Mouse (Mus musculus) liver, postnatal 0 days (tissue): ENCODE data around the gene Fto. TPM values are rescaled to one million over a fixed set of nuclear protein-coding genes. Genes with fewer than 3 reads are reported as not detected.

Source experiments
- ATAC-seq: fragments of 200-750 bp; cut with Nextera tagmentation; 2 replicates; pipeline ENCODE4 v1.8.0; 2017; ENCODE audit warnings: mild to moderate bottlenecking, moderate library complexity
- DNase-seq: peaks from one replicate; pipeline ENCODE4 v3.0.0-alpha.2; 2016
- H3K27ac ChIP-seq: fragments of 300-500 bp; sonication (generic); 2 replicates; pipeline ENCODE4 v1.5.1; 2014; ENCODE audit warnings: antibody characterized with exemption, moderate library complexity, mild to moderate bottlenecking, low read depth
- H3K27me3 ChIP-seq: fragments of 300-500 bp; sonication (generic); 2 replicates; pipeline ENCODE4 v1.6.1; 2014; ENCODE audit warnings: low read length, control low read depth, mixed read lengths; ENCODE audit not compliant: insufficient read depth
- H3K36me3 ChIP-seq: fragments of 300-500 bp; sonication (generic); replicated peaks from 2 replicates; pipeline ENCODE4 v1.6.1; 2014; ENCODE audit warnings: mild to moderate bottlenecking, control low read depth, low read length, moderate library complexity, mixed read lengths; ENCODE audit not compliant: insufficient read depth
- H3K4me1 ChIP-seq: fragments of 300-500 bp; sonication (generic); 2 replicates; pipeline ENCODE4 v1.6.1; 2014; ENCODE audit warnings: antibody characterized with exemption, mild to moderate bottlenecking, control low read depth; ENCODE audit not compliant: insufficient read depth
- H3K4me2 ChIP-seq: fragments of 300-500 bp; sonication (generic); 2 replicates; pipeline ENCODE4 v1.6.1; 2014; ENCODE audit warnings: low read depth, mild to moderate bottlenecking, low read length, moderate library complexity, mixed read lengths
- H3K4me3 ChIP-seq: fragments of 300-500 bp; sonication (generic); 2 replicates; pipeline ENCODE4 v1.5.1; 2014; ENCODE audit warnings: low read depth, low read length
- H3K9ac ChIP-seq: fragments of 300-500 bp; sonication (generic); replicated peaks from 2 replicates; pipeline ENCODE4 v1.6.1; 2014; ENCODE audit warnings: mild to moderate bottlenecking, moderate library complexity
- H3K9me3 ChIP-seq: fragments of 300-500 bp; sonication (generic); 2 replicates; pipeline ENCODE4 v1.6.1; 2016; ENCODE audit warnings: mild to moderate bottlenecking, control low read depth, low read length, mixed read lengths
- CTCF ChIP-seq: sonication (generic); IDR thresholded peaks from 2 replicates; pipeline ENCODE4 v1.5.1; 2016; ENCODE audit warnings: antibody characterized with exemption, low read depth
- EP300 ChIP-seq: IDR thresholded peaks from 2 replicates; pipeline ENCODE4 v1.6.1; 2016; ENCODE audit warnings: antibody characterized with exemption, low read depth, mild to moderate bottlenecking
- WGBS: fragments of 180-500 bp; shearing (Covaris S2); extraction: QIAGEN DNeasy Blood & Tissue Kit; methylation state at CpG from one replicate; pipeline ENCODE4 v1.1.7; 2014; ENCODE audit not compliant: insufficient replicate concordance; 5-methylcytosine and 5-hydroxymethylcytosine counted together
- polyA plus RNA-seq: library from polyadenylated mRNA; unstranded; fragments of >200 nt; fragmentation: Nextera tagmentation; extraction: Ambion mirVana; gene quantifications from 2 replicates; pipeline ENCODE4 v1.2.1, GENCODE M21; 2015

The Fto gene
- polyA plus RNA-seq, 1 experiment from 2014 or later, result 10.8 TPM

DNA sequence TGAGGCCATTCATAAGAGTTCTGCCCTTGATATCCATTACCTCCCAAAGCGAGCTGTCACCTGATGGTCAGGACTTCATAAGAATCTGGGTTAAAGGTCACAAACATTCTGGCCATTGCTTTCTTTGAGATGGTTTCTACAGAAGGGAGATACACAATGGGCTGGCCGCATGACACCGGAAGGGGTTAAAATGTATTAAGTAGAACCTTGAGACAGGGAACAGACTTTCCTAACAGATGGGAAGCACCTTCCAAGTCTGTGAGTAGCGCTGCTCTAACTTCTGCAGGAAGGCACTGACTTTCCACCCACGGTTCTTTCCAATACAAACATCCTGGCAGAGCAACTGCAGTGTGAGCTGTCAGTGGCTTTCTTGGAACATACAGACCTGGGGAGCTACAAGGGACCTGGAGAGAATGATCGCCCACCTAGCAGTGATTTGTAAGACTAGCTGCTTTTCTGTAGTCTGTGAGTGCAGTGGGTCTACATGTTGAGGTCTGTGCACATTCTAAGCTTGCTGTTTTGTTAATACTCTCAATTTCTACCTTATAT, 161.5 kb downstream of the Fto start:
- ATAC-seq, result no peak
- TF ChIP-seq CTCF, result no peak
- no peak for TF ChIP-seq EP300
- WGBS, result 80% methylated on average over 6 of the region's 6 CpGs
- peak overlapping the region; percentile 37 for H3K27ac ChIP-seq
- DNase-seq, result no peak
- H3K9ac ChIP-seq, result no peak overlapping the region
- H3K36me3 ChIP-seq, result peaks cover 2% of the 10 kb centered on the region
- H3K4me2 ChIP-seq, result no peak overlapping the region
- no peaks in the 10 kb centered on the region for H3K9me3 ChIP-seq
- no peaks in the 10 kb centered on the region for H3K4me1 ChIP-seq
- H3K4me3 ChIP-seq, result no peak overlapping the region
- no peaks in the 10 kb centered on the region for H3K27me3 ChIP-seq

- ATAC-seq (no peak), DNase-seq (no peak)
- Histone ChIP-seq H3K9me3 (no peaks in the 10 kb centered on the region), H3K9ac (no peak overlapping the region), H3K4me2 (no peak overlapping the region), H3K27me3 (no peaks in the 10 kb centered on the region), H3K4me3 (no peak overlapping the region), H3K4me1 (0 out of 2 replicates have a peak, but pooled peaks cover 4% of the 10 kb centered on the region), H3K27ac (no peak overlapping the region), H3K36me3 (peaks cover 2% of the 10 kb centered on the region)
- no peak for TF ChIP-seq EP300
- no peak for TF ChIP-seq CTCF
- 84% methylated on average over 5 of the region's 5 CpGs for WGBS
Measured at GRCm38 (mm10) chr8:91476988-91477387, 163.7 kb downstream of the Fto start.

- Histone ChIP-seq H3K4me2 (no peak overlapping the region), H3K27ac (no peak overlapping the region), H3K4me1 (0 out of 2 replicates have a peak, but pooled peaks cover 4% of the 10 kb centered on the region), H3K27me3 (no peaks in the 10 kb centered on the region), H3K9ac (no peak overlapping the region), H3K4me3 (no peak overlapping the region), H3K36me3 (peaks cover 2% of the 10 kb centered on the region), H3K9me3 (no peaks in the 10 kb centered on the region)
- no peak for ATAC-seq
- WGBS, result 88% methylated on average over 10 of the region's 10 CpGs
- no peak for DNase-seq
- no peak for TF ChIP-seq CTCF
- no peak for TF ChIP-seq EP300
Measured at GRCm38 (mm10) chr8:91477471-91477870, 164.1 kb downstream of the Fto start.

- H3K4me3 ChIP-seq, result no peak overlapping the region
- H3K9me3 ChIP-seq, result no peaks in the 10 kb centered on the region
- 0 out of 2 replicates have a peak, but pooled peaks cover 4% of the 10 kb centered on the region for H3K4me1 ChIP-seq
- no peak overlapping the region for H3K27ac ChIP-seq
- H3K27me3 ChIP-seq, result no peaks in the 10 kb centered on the region
- no peak for DNase-seq
- WGBS, result 77% methylated on average over 9 of the region's 9 CpGs
- H3K9ac ChIP-seq, result no peak overlapping the region
- peaks cover 2% of the 10 kb centered on the region; the same call in 1 of the 2 replicates for H3K36me3 ChIP-seq
- TF ChIP-seq CTCF (no peak), EP300 (no peak)
- no peak overlapping the region for H3K4me2 ChIP-seq
- no peak for ATAC-seq
Measured at GRCm38 (mm10) chr8:91482511-91482910, 169.2 kb downstream of the Fto start.

- ATAC-seq, result no peak
- DNase-seq, result no peak
- Histone ChIP-seq H3K9ac (no peak overlapping the region), H3K4me3 (no peak overlapping the region), H3K27ac (no peak overlapping the region), H3K9me3 (no peaks in the 10 kb centered on the region), H3K4me2 (no peak overlapping the region), H3K36me3 (no peaks in the 10 kb centered on the region), H3K27me3 (no peaks in the 10 kb centered on the region), H3K4me1 (0 out of 2 replicates have a peak, but pooled peaks cover 5% of the 10 kb centered on the region)
- 80% methylated on average over 4 of the region's 4 CpGs for WGBS
- TF ChIP-seq EP300 (no peak), CTCF (no peak)
Measured at GRCm38 (mm10) chr8:91486394-91486793, 173.1 kb downstream of the Fto start.

GRCm38 (mm10) chr8:91487456-91487855, 174.1 kb downstream of the Fto start:
- H3K27ac ChIP-seq, result no peak overlapping the region
- no peak overlapping the region for H3K4me3 ChIP-seq
- 77% methylated on average over 2 of the region's 2 CpGs for WGBS
- no peak overlapping the region for H3K4me2 ChIP-seq
- no peak for ATAC-seq
- H3K27me3 ChIP-seq, result no peaks in the 10 kb centered on the region
- no peaks in the 10 kb centered on the region for H3K36me3 ChIP-seq
- H3K9me3 ChIP-seq, result no peaks in the 10 kb centered on the region
- DNase-seq, result no peak
- TF ChIP-seq EP300 (no peak), CTCF (no peak)
- H3K4me1 ChIP-seq, result 0 out of 2 replicates have a peak, but pooled peaks cover 4% of the 10 kb centered on the region
- no peak overlapping the region for H3K9ac ChIP-seq
